Mouse (Mus musculus): ENCODE measurements at regions not wholly inside any gene's neighbourhood (a gene's known extent, or its start where the extent isn't known, plus 50 kb on each side); places are given as distances from the start of the nearest gene placed in this dataset.
A peak's percentile ranks its signal among the peaks of the same experiment; 100 is the strongest.

DNA sequence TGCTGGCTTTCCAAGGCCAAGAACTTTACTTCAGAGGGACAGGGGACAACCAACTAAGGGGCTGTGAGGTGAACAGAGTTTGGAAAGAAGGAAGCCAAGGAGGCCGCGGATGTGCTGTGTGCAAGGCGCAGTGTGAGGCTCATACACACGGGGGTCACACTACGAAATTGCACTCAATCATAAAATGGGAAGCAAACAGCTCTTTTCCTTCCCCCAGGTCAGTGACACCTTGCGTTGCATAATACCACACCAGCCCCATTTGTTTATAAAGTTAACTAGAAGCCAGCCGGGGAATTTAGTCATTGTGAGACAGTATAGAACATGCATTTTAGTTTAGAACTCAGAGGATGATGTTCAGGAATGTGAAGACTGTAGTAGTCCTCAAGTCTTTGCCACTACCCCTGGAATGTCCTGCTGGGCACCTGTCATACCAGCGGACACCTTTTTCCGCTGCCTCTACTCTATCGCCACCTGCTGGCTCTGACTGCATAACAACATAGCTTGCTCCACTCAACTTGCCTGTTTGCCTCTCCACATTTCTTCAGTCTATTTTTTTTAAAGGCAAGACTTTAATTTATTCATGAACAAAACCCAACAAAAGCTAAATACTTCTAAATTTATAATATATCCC, 82.5 kb upstream of the Zfp648 start:
- DNase-seq: peak; percentile 69

DNA sequence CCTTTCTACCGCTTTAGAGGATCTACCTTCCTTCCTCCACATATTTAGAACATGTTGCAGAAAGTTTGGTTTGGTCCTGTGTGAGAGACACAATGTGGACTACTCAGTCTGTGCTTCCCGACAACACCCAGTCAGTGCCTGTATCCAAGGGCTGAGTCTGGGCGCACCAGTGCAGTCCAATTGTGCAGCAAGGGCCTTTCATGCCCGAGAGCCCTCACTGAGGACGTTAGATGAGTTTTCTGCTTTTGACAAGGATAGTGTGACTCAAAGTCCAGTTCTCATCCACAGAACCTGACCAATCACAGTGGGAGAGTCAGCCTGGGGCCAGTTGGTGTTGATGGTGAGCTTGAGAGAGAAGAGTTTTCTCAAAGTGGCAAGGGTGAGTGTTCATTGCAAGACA, 81.4 kb upstream of the Zfp648 start:
- DNase-seq: no peak

DNA sequence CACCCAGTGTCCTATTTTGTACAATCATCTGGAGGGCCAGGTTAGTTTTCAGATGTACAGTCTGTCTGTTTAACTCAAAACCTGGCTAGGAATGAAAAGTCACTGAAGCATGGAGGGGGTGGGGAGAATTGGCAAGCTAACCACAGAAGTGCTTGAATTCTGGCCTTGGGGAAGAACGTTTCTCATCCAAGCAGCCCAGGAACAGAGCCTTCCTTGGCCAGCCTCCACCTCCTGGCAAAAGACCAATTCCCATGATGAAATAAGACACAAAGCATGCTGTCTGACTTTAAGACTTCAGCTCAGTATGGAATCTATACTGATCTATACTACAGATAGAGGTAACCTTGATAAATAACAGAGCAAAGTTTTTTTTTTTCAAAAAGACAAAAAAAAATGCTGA, 80.3 kb upstream of the Zfp648 start:
- DNase-seq: peak; percentile 59

DNA sequence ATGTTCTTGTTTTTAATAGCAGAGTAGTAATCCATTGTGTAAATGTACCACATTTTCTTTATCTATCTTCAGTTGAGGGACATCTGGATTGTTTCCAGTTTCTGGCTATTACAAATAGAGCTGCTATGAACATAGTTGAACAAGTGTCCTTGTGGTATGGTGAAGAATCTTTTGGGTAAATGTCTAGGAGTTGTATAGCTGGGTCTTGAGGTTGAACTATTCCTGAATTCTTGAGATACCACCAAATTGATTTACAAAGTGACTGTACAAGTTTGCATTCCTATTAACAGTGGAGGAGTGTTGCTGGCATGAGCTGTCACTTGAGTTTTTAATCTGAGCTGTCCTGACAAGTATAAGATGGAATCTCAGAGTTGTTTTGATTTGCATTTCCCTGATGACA, 76.0 kb upstream of the Zfp648 start:
- DNase-seq: no peak

DNA sequence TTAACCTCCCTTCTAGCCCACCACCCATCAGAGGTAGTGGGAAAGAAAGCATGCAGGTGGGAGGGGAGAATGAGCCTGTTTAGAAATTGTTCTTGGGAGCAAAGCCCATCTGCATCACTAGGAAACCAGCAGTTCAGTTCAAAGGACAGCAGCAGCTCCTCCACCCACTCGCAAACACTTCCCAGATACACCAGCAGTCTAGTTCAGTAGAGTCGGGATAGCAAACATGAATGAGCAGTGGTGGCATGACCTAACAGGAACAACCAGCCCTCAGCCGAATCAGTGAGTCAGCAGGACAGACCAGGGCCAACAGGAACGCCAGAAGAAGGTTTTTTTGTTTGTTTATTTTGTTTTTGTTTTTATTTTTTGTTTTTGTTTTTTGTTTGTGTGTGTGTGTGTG, 74.5 kb upstream of the Zfp648 start:
- DNase-seq: no peak

DNA sequence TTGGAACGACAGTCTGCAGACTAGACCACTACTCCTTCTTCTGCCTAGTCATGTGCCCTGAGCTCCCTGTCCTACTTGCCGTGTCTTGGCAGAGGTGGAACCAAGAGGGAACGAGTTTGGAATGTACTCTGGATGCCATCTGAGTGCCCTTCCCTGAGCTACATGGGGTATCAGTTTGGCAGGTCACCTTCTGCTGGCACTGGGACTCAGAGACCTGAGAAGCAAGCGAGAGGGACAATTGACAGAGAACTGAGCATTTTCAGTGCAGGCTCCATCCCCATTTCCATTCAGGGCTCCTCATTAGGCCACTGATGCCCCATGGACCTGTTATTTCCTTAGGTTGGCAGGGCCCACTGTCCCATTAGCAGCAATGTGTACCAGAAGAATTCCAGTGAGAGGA, 61.5 kb upstream of the Zfp648 start:
- peak; percentile 66 for DNase-seq

DNA sequence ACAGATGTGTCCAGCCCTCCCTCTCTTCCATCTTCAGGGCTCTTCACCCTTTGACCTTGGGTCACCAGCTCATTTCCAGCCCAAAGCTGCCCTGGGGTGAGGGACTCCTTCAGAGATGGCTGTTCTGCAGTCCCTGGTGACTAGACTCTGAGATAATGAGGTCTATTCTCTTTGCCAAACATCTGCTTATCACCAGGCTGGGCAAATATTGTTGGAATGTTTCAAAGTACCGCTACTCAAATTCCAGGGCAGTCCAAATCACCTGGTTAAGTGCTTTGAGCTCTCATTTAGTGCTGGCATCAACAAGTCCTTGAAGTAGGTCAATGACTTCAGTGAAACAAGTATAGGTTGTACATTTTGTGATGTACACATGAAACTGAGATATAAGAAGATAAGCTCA, 57.3 kb upstream of the Zfp648 start:
- DNase-seq: no peak

DNA sequence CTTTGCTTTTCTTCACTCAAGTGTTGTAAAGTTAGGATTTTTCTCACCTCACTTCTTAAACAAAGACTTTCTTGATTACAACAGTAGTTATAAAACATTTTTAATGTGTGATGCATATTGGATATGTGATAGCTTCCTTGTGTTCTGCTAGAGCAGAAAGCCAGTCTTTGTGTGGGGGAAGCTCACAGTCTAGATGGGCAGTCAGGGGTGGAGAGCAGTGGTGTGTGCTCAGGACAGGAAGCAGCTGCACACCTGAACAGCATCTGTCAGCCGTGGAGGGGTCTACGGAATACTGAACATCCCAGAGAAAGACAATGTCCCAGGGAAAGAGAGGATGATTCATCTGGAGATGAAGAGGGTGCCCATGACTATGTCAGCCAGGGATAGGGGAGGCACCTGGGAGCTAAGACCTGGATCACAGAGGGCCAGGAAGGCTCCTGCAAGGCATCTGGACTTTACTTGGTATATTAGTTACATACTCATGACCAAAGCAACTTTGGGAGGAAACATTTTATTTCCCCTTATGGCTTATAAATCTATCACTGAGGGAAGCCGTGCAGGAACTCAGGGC, 53.9 kb upstream of the Zfp648 start:
- DNase-seq: no peak

DNA sequence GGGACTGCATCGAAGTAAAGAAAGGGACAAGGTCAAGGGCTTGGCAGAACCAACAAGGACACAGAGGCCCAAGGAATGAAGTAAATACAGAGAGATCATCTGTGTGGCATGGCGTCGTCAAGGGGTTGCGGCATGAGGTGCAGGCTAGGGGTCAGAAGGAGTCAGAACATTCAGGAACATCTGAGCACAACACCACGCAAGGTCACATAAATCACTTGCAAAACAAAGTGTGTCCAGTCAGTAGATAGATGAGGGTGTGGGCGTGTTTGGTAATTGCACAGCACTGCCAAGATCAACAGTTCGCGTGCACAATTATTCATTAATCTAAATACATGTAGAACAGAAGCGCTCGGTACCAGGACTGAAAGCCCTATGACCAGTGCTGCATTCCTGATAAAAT, 52.0 kb upstream of the Zfp648 start:
- DNase-seq: no peak

DNA sequence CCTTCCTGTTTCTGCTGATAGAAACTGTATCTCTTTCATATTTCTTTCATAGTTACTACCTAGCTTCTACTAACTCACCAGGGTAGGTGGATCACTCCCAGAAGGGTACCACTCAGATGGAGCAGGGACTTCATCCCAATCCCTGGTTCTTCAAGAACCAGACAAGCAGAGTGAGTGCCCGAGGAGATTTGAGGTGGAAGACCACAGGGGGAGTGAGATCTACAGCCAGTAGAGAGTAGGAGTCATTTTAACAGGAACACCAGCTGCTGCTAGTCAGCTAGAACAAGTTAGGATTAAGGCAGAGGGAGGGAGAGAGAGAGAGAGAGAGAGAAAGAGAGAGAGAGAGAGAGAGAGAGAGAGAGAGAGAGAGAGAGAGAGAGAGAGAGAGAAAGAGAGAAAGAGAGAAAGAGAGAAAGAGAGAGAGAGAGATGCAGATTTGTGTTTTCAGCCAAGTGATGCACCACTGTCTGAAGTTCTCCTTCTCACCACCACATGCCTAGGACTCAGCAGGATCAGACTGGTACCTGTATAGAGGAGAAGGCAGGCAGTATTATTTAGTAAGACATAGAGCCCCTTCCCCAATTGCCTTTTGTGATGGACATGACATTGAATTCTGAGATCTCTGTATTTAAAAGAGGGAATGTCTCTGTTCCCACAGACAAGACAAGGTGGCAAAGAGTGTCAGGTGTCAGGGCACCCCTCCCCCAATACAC, 51.4 kb upstream of the Zfp648 start:
- DNase-seq: peak; percentile 58

DNA sequence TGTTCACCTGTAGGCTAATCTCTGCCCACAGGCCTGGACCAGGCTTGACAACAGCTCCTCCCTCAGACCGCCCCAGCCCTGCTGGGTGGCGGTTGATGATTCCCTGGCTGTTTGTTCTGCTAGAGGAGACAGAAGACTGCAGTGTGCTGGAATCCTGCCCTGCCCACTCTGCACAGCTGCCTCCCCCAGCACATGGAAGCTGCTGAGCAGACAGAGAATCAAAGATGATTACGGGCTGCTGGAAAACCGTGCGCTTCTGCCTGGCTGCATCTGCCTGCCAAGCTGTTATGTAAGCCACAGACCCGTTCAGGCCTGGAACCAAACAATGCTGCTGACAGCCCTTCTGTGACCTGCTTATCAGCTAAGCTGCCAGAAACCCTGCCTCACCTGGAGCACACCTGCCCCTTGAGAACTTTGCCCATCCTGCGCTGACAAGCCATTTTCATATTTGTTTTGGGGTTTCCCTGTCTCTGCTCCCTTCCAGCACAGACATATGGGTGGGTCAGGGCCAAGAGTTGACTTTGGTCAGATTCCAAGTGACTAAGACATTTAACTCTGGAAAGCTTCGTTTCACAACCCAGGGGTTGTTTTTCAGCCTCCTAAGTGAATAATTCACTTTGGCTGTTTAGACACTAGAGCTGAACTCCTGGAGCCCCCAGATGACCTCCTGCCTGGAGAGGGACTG, 50.7 kb upstream of the Zfp648 start:
- peak; percentile 93 for DNase-seq

Measured in right cerebral cortex, adult 18-20 months (tissue).